Mouse (Mus musculus): ENCODE results near the gene Hs2st1. TPM values are rescaled to one million over a fixed set of nuclear protein-coding genes. Genes with fewer than 3 reads are reported as not detected.

The Hs2st1 gene
- polyA plus RNA-seq, 1 experiment from 2014 or later: 16.2 TPM

GRCm38 (mm10) chr3:144546490-144546889 is 23.5 kb downstream of the Hs2st1 start:
- no peak overlapping the region for H3K4me2 ChIP-seq (ENCODE audit: low read depth, low read length)
- no peak overlapping the region for H3K4me3 ChIP-seq (ENCODE audit: low read depth, low read length)
- H3K36me3 ChIP-seq (replicated peaks; ENCODE audit: control insufficient read depth, insufficient read depth, low read depth, low read length): no peaks in the 10 kb centered on the region
- H3K9ac ChIP-seq (replicated peaks; ENCODE audit: low read length): no peak overlapping the region
- no peak overlapping the region for H3K27ac ChIP-seq (replicated peaks; ENCODE audit: low read depth, low read length)
- no peak for DNase-seq (ENCODE audit: low spot score)
- no peaks in the 10 kb centered on the region; the same call in 1 of the 2 replicates for H3K4me1 ChIP-seq (ENCODE audit: control insufficient read depth, insufficient read depth, low read length)
- WGBS: 63% methylated on average over 4 of the region's 4 CpGs
- no peaks in the 10 kb centered on the region for H3K9me3 ChIP-seq (replicated peaks; ENCODE audit: control insufficient read depth, low read length)
- no peaks in the 10 kb centered on the region for H3K27me3 ChIP-seq (ENCODE audit: control insufficient read depth, insufficient read depth, low read length)
- no peak for ATAC-seq (replicated peaks; ENCODE audit: insufficient number of reproducible peaks, low FRiP score, low TSS enrichment, low read depth)

GRCm38 (mm10) chr3:144545832-144546231 is 24.1 kb downstream of the Hs2st1 start:
- no peaks in the 10 kb centered on the region for H3K36me3 ChIP-seq (replicated peaks; ENCODE audit: control insufficient read depth, insufficient read depth, low read depth, low read length)
- no peak overlapping the region for H3K4me3 ChIP-seq (ENCODE audit: low read depth, low read length)
- no peaks in the 10 kb centered on the region for H3K9me3 ChIP-seq (replicated peaks; ENCODE audit: control insufficient read depth, low read length)
- no peaks in the 10 kb centered on the region for H3K4me1 ChIP-seq (ENCODE audit: control insufficient read depth, insufficient read depth, low read length)
- 58% methylated on average over 4 of the region's 4 CpGs for WGBS
- no peak for DNase-seq (ENCODE audit: low spot score)
- no peak overlapping the region for H3K4me2 ChIP-seq (ENCODE audit: low read depth, low read length)
- H3K27me3 ChIP-seq (ENCODE audit: control insufficient read depth, insufficient read depth, low read length): no peaks in the 10 kb centered on the region
- no peak for ATAC-seq (replicated peaks; ENCODE audit: insufficient number of reproducible peaks, low FRiP score, low TSS enrichment, low read depth)
- no peak overlapping the region for H3K9ac ChIP-seq (replicated peaks; ENCODE audit: low read length)
- no peak overlapping the region for H3K27ac ChIP-seq (replicated peaks; ENCODE audit: low read depth, low read length)

GRCm38 (mm10) chr3:144545152-144545551 is 24.8 kb downstream of the Hs2st1 start:
- no peak overlapping the region for H3K27ac ChIP-seq (replicated peaks; ENCODE audit: low read depth, low read length)
- no peak for ATAC-seq (replicated peaks; ENCODE audit: insufficient number of reproducible peaks, low FRiP score, low TSS enrichment, low read depth)

GRCm38 (mm10) chr3:144541906-144542438 is 28.0 kb downstream of the Hs2st1 start:
- no peaks in the 10 kb centered on the region for H3K36me3 ChIP-seq (replicated peaks; ENCODE audit: control insufficient read depth, insufficient read depth, low read depth, low read length)
- 79% methylated on average over 6 of the region's 6 CpGs for WGBS
- no peak for DNase-seq (ENCODE audit: low spot score)
- H3K4me2 ChIP-seq (ENCODE audit: low read depth, low read length): no peak overlapping the region
- no peak overlapping the region for H3K9ac ChIP-seq (replicated peaks; ENCODE audit: low read length)
- H3K27ac ChIP-seq (replicated peaks; ENCODE audit: low read depth, low read length): no peak overlapping the region
- H3K9me3 ChIP-seq (replicated peaks; ENCODE audit: control insufficient read depth, low read length): no peaks in the 10 kb centered on the region
- H3K4me1 ChIP-seq (ENCODE audit: control insufficient read depth, insufficient read depth, low read length): no peaks in the 10 kb centered on the region; the same call in 1 of the 2 replicates
- no peak for ATAC-seq (replicated peaks; ENCODE audit: insufficient number of reproducible peaks, low FRiP score, low TSS enrichment, low read depth)
- H3K27me3 ChIP-seq (ENCODE audit: control insufficient read depth, insufficient read depth, low read length): no peaks in the 10 kb centered on the region
- H3K4me3 ChIP-seq (ENCODE audit: low read depth, low read length): no peak overlapping the region

More at GRCm38 (mm10) chr3:144545152-144545551, 24.8 kb downstream of the Hs2st1 start:
- Histone ChIP-seq H3K4me1 (ENCODE audit: control insufficient read depth, insufficient read depth, low read length) (no peaks in the 10 kb centered on the region), H3K27me3 (ENCODE audit: control insufficient read depth, insufficient read depth, low read length) (no peaks in the 10 kb centered on the region), H3K9me3 (replicated peaks; ENCODE audit: control insufficient read depth, low read length) (no peaks in the 10 kb centered on the region), H3K36me3 (replicated peaks; ENCODE audit: control insufficient read depth, insufficient read depth, low read depth, low read length) (no peaks in the 10 kb centered on the region), H3K4me3 (ENCODE audit: low read depth, low read length) (no peak overlapping the region), H3K9ac (replicated peaks; ENCODE audit: low read length) (no peak overlapping the region), H3K4me2 (ENCODE audit: low read depth, low read length) (no peak overlapping the region)
- DNase-seq (ENCODE audit: low spot score): no peak
- WGBS: 92% methylated on average over 7 of the region's 7 CpGs

GRCm38 (mm10) chr3:144540805-144541204 is 29.2 kb downstream of the Hs2st1 start:
- 71% methylated on average over 3 of the region's 3 CpGs for WGBS
- Histone ChIP-seq H3K27me3 (ENCODE audit: control insufficient read depth, insufficient read depth, low read length) (no peaks in the 10 kb centered on the region), H3K4me2 (ENCODE audit: low read depth, low read length) (no peak overlapping the region), H3K27ac (replicated peaks; ENCODE audit: low read depth, low read length) (no peak overlapping the region), H3K9ac (replicated peaks; ENCODE audit: low read length) (no peak overlapping the region), H3K4me3 (ENCODE audit: low read depth, low read length) (no peak overlapping the region), H3K9me3 (replicated peaks; ENCODE audit: control insufficient read depth, low read length) (no peaks in the 10 kb centered on the region), H3K36me3 (replicated peaks; ENCODE audit: control insufficient read depth, insufficient read depth, low read depth, low read length) (no peaks in the 10 kb centered on the region), H3K4me1 (ENCODE audit: control insufficient read depth, insufficient read depth, low read length) (no peaks in the 10 kb centered on the region; the same call in 1 of the 2 replicates)
- DNase-seq (ENCODE audit: low spot score) (no peak), ATAC-seq (replicated peaks; ENCODE audit: insufficient number of reproducible peaks, low FRiP score, low TSS enrichment, low read depth) (no peak)

- H3K27ac ChIP-seq (replicated peaks; ENCODE audit: low read depth, low read length): no peak overlapping the region
- H3K36me3 ChIP-seq (replicated peaks; ENCODE audit: control insufficient read depth, insufficient read depth, low read depth, low read length): no peaks in the 10 kb centered on the region
- no peak overlapping the region for H3K9ac ChIP-seq (replicated peaks; ENCODE audit: low read length)
- ATAC-seq (replicated peaks; ENCODE audit: insufficient number of reproducible peaks, low FRiP score, low TSS enrichment, low read depth) (no peak), DNase-seq (ENCODE audit: low spot score) (no peak)
- no peaks in the 10 kb centered on the region for H3K9me3 ChIP-seq (replicated peaks; ENCODE audit: control insufficient read depth, low read length)
- H3K27me3 ChIP-seq (ENCODE audit: control insufficient read depth, insufficient read depth, low read length): no peaks in the 10 kb centered on the region
- no peak overlapping the region for H3K4me2 ChIP-seq (ENCODE audit: low read depth, low read length)
- H3K4me1 ChIP-seq (ENCODE audit: control insufficient read depth, insufficient read depth, low read length): no peaks in the 10 kb centered on the region; the same call in 1 of the 2 replicates
- WGBS: 83% methylated on average over 3 of the region's 3 CpGs
- H3K4me3 ChIP-seq (ENCODE audit: low read depth, low read length): no peak overlapping the region
Measured at GRCm38 (mm10) chr3:144539051-144539450, 30.9 kb downstream of the Hs2st1 start.

GRCm38 (mm10) chr3:144537078-144537855 is 32.7 kb downstream of the Hs2st1 start:
- 90% methylated on average over 7 of the region's 7 CpGs for WGBS
- Histone ChIP-seq H3K4me1 (ENCODE audit: control insufficient read depth, insufficient read depth, low read length) (no peaks in the 10 kb centered on the region; the same call in 1 of the 2 replicates), H3K4me3 (ENCODE audit: low read depth, low read length) (no peak overlapping the region), H3K27ac (replicated peaks; ENCODE audit: low read depth, low read length) (no peak overlapping the region), H3K27me3 (ENCODE audit: control insufficient read depth, insufficient read depth, low read length) (no peaks in the 10 kb centered on the region), H3K36me3 (replicated peaks; ENCODE audit: control insufficient read depth, insufficient read depth, low read depth, low read length) (no peaks in the 10 kb centered on the region), H3K9me3 (replicated peaks; ENCODE audit: control insufficient read depth, low read length) (no peaks in the 10 kb centered on the region), H3K9ac (replicated peaks; ENCODE audit: low read length) (no peak overlapping the region), H3K4me2 (ENCODE audit: low read depth, low read length) (no peak overlapping the region)
- DNase-seq (ENCODE audit: low spot score) (no peak), ATAC-seq (replicated peaks; ENCODE audit: insufficient number of reproducible peaks, low FRiP score, low TSS enrichment, low read depth) (no peak)

- Histone ChIP-seq H3K36me3 (replicated peaks; ENCODE audit: control insufficient read depth, insufficient read depth, low read depth, low read length) (no peaks in the 10 kb centered on the region), H3K9me3 (replicated peaks; ENCODE audit: control insufficient read depth, low read length) (no peaks in the 10 kb centered on the region), H3K27ac (replicated peaks; ENCODE audit: low read depth, low read length) (no peak overlapping the region), H3K4me1 (ENCODE audit: control insufficient read depth, insufficient read depth, low read length) (no peaks in the 10 kb centered on the region; the same call in 1 of the 2 replicates), H3K27me3 (ENCODE audit: control insufficient read depth, insufficient read depth, low read length) (no peaks in the 10 kb centered on the region), H3K4me3 (ENCODE audit: low read depth, low read length) (no peak overlapping the region), H3K4me2 (ENCODE audit: low read depth, low read length) (no peak overlapping the region), H3K9ac (replicated peaks; ENCODE audit: low read length) (no peak overlapping the region)
- ATAC-seq (replicated peaks; ENCODE audit: insufficient number of reproducible peaks, low FRiP score, low TSS enrichment, low read depth) (no peak), DNase-seq (ENCODE audit: low spot score) (no peak)
- WGBS: 85% methylated on average over 4 of the region's 4 CpGs
Measured at GRCm38 (mm10) chr3:144535056-144535455, 34.9 kb downstream of the Hs2st1 start.
